Mouse (Mus musculus): ENCODE data around the gene Pomp.

GRCm38 (mm10) chr5:147895436-147896198 lies 35.4 kb downstream of the Pomp start:
- TF ChIP-seq CTCF (IDR thresholded peaks at IDR 0.05; ENCODE audit: extremely low read depth, insufficient read length, insufficient replicate concordance, low read depth, low read length) (no peak), POLR2A (IDR thresholded peaks at IDR 0.05; ENCODE audit: low read depth, low read length) (no peak)

Measured in small intestine, adult 2 months (tissue).